Mouse (Mus musculus): ENCODE data around the gene Lzts3. TPM values are rescaled to one million over a fixed set of nuclear protein-coding genes. Genes with fewer than 3 reads are reported as not detected.

Lzts3 gene
- polyA plus RNA-seq, 1 experiment from 2014 or later: 5.0 TPM

DNA sequence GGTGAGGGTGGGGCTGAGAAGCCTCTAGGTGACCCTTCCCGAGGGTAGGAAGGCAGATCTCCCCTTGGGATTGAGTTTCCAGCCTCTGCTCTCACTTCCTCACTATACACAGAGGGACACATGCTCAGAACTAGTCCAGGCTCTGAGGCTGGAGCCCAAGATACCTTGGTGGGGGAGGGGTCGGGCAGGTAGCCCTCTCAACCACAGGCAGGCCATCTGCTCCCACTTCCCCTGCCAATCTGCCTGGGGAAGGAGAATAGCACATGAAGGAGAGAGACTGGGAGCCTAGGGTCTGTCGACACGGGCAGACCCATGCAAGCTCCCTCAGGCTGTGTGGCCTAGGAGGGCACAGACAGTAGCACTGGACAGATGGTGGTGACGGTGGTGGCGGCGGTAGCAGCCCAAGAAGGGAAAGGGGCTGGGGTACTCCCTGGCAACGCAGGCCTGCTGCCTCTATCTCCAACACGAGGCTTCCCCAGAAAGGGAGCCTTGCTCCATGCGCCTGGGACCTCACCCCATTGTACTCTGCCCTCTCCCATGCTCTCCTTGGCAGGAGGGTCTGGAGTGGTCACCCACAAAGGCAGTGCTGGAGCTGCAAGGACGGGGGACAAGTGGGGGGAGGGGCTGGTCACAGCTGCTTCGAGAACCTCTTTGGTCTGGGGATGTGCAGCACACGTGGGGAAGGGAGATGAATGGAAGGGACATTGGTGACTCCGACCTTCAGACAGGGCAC lies 8.4 kb downstream of the Lzts3 start:
- 12% methylated on average over 14 of the region's 14 CpGs for WGBS
- Histone ChIP-seq H3K9me3 (replicated peaks) (no peaks in the 10 kb centered on the region), H3K4me2 (peak overlapping the region; percentile 62), H3K9ac (peak overlapping the region; percentile 63; the same call in 1 of the 2 replicates), H3K4me3 (peak overlapping the region; percentile 29), H3K4me1 (peaks cover 39% of the 10 kb centered on the region), H3K27me3 (peaks cover 58% of the 10 kb centered on the region), H3K36me3 (ENCODE audit: poor library complexity, severe bottlenecking) (peaks cover 15% of the 10 kb centered on the region; the same call in 1 of the 2 replicates), H3K27ac (no peak overlapping the region)
- peak; percentile 14; the same call in 1 of the 2 replicates for ATAC-seq

DNA sequence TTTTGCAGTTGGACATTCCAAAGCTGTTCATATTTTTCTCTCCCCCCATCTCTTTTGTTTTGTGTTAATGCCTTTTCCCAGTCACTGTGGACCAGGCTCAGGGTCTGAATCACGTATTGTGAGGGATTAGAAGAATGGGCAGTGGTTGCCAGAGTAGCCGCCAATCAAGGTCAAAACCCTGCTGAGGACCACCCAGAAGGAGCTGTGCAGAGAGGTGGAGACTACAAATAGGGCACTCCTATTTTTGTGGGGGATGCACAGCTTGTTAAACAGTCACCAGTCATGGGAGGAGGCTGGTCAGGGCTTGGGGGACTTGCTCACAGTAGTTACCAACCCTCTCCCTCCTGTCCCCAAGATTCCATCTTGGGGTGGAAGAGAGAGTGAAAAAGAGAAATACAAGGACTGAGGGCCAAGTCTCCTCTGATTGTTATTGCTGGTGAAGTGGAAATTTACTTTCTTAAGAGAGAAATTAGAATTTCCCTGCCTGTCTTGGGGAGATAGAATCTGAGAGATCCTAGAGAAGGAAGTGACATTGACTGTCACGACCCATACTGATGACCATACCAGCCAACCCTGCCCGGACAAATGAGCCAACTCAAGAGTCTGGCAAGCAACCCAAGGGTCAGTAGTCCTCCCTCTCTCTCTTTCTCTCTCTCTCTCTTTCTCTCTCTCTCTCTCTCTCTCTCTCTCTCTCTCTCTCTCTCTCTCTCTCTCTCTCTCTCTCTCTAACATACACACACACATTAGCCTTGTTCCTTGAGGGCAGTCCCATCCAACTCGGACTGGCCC lies 9.5 kb downstream of the Lzts3 start:
- Histone ChIP-seq H3K9me3 (replicated peaks) (no peaks in the 10 kb centered on the region), H3K9ac (no peak overlapping the region), H3K4me1 (peaks cover 50% of the 10 kb centered on the region), H3K36me3 (ENCODE audit: poor library complexity, severe bottlenecking) (peaks cover 18% of the 10 kb centered on the region; the same call in 1 of the 2 replicates), H3K4me3 (no peak overlapping the region), H3K27me3 (peaks cover 49% of the 10 kb centered on the region), H3K4me2 (no peak overlapping the region), H3K27ac (no peak overlapping the region)
- 44% methylated on average over 5 of the region's 5 CpGs for WGBS
- ATAC-seq: no peak

DNA sequence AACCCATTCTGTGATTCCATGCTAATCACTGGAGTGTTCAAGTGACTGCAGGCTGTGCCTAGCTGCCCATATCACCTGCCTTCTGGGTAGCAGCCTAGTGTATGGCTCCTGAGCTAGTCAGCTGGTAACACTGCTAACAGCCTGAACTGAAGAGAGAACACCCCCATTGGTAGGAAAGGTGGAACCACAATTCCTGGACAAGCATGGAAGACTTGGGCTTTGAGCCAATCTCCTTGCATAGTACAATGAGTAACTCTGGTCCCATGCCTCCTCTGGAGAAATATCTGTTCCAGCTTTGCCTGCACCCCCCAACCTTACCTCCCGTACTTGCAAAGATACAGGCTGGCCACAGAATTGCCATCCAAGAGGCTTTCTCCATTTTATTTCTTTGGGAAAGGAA lies 10.2 kb downstream of the Lzts3 start:
- 36% methylated on average over 1 of the region's 1 CpGs for WGBS

DNA sequence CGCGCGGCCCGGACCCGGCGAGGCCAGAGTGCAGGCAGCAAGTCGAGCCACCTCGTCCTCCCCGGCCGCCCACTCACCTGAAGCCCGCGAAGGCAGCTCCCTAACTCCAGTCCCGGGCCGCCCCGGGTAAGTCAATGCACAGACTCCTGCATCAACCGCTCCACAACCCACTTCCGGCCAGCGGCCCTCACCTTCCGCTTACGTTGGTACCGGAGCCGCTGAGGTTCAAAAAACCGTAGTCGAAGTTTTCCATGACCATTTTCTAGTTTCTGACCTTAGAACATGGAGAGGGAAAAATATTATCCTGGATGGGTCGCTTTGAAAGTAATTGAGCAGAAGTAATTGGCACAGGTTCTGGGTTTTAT lies 12.8 kb downstream of the Lzts3 start, which contains the start of the genes Fastkd5 and Ubox5:
TSS of gene Fastkd5 (minus strand) at position 189 of the 365 bp plus-strand sequence.
TSS of gene Ubox5 (minus strand) at position 200 of the 365 bp plus-strand sequence.
- peak; percentile 92 for ATAC-seq
- 1% methylated on average over 25 of the region's 25 CpGs for WGBS
- H3K36me3 ChIP-seq (ENCODE audit: poor library complexity, severe bottlenecking): peaks cover 31% of the 10 kb centered on the region
- H3K27ac ChIP-seq: peak within 1 kb of the TSS; percentile 61; the same call in 1 of the 2 replicates
- peaks cover 16% of the 10 kb centered on the region for H3K27me3 ChIP-seq
- H3K4me2 ChIP-seq: peak within 1 kb of the TSS; percentile 85
- peak within 1 kb of the TSS; percentile 97 for H3K4me3 ChIP-seq
- peaks cover 37% of the 10 kb centered on the region for H3K4me1 ChIP-seq
- no peaks in the 10 kb centered on the region for H3K9me3 ChIP-seq (replicated peaks)
- peak within 1 kb of the TSS; percentile 95 for H3K9ac ChIP-seq

More for the DNA sequence above, 10.2 kb downstream of the Lzts3 start:
- H3K4me3 ChIP-seq: no peak overlapping the region
- no peak for ATAC-seq
- H3K9ac ChIP-seq: no peak overlapping the region
- H3K36me3 ChIP-seq (ENCODE audit: poor library complexity, severe bottlenecking): peaks cover 25% of the 10 kb centered on the region
- no peak overlapping the region for H3K27ac ChIP-seq
- no peaks in the 10 kb centered on the region for H3K9me3 ChIP-seq (replicated peaks)
- H3K27me3 ChIP-seq: peaks cover 42% of the 10 kb centered on the region
- no peak overlapping the region for H3K4me2 ChIP-seq
- peaks cover 52% of the 10 kb centered on the region for H3K4me1 ChIP-seq

DNA sequence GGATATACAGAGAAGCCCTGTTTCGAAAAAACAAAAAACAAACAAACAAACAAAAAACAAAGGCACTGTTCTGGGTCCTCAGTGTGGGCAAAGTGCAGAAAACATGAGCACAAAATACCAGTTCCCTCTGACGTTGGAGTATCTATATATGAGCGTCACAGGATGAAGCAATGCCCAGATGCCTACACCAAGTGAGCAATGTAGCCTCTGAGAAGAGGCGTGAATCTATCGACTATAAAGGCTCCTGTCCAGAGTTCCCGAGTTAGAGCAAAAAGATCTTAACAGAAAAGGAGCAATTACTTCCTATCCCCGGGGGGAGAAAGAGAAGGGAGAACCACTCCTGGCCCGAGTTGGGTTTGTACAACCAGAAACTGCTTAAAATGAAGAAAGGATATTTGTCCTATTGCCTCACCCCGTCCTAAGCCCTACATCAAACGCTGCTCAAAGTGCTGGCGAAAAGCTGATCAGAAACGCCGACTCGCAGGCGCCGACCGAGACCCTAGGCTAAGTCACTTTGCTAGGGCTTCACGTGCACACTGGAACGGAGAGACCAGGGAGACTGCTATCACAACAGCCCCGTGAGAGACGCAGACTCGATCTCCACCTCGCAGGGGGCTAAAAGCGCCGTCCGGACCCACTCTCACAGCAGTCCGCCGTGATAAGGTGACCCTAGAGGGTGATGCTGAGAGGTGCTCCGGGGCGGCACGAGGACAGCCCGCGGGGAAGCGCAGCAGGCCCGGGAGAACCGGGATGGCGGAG lies 13.3 kb downstream of the Lzts3 start:
- peaks cover 11% of the 10 kb centered on the region for H3K27me3 ChIP-seq
- H3K27ac ChIP-seq: peak overlapping the region; percentile 61; the same call in 1 of the 2 replicates
- H3K4me2 ChIP-seq: peak overlapping the region; percentile 85
- ATAC-seq: peak; percentile 65
- peaks cover 33% of the 10 kb centered on the region for H3K36me3 ChIP-seq (ENCODE audit: poor library complexity, severe bottlenecking)
- no peaks in the 10 kb centered on the region for H3K9me3 ChIP-seq (replicated peaks)
- H3K4me3 ChIP-seq: peak overlapping the region; percentile 97
- H3K4me1 ChIP-seq: peaks cover 31% of the 10 kb centered on the region
- WGBS: 2% methylated on average over 36 of the region's 37 CpGs
- peak overlapping the region; percentile 95 for H3K9ac ChIP-seq

DNA sequence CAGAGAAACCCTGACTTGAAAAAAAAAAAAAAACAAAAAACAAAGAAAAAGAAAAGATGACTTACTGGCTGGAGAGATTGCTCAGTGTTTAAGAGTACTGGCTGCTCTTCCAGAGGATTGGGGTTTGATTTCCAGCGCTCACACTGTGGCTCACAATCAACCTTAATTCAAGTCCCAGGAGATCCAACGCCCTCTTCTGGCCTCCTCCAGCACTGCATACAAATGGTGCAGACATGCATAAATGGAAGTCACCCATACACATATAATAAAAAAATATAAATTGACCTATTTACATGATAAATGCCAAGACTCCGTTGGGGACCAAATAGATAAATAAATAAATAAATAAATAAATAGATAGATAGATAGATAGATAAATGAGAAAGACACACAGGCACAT lies 14.2 kb downstream of the Lzts3 start:
- no peak for ATAC-seq
- Histone ChIP-seq H3K4me3 (peak overlapping the region; percentile 97; the same call in 1 of the 2 replicates), H3K27ac (no peak overlapping the region), H3K4me2 (peak overlapping the region; percentile 85), H3K9me3 (replicated peaks) (no peaks in the 10 kb centered on the region), H3K4me1 (peaks cover 26% of the 10 kb centered on the region), H3K27me3 (peaks cover 3% of the 10 kb centered on the region; the same call in 1 of the 2 replicates), H3K36me3 (ENCODE audit: poor library complexity, severe bottlenecking) (peaks cover 40% of the 10 kb centered on the region), H3K9ac (no peak overlapping the region)
- WGBS: 69% methylated on average over 3 of the region's 3 CpGs

DNA sequence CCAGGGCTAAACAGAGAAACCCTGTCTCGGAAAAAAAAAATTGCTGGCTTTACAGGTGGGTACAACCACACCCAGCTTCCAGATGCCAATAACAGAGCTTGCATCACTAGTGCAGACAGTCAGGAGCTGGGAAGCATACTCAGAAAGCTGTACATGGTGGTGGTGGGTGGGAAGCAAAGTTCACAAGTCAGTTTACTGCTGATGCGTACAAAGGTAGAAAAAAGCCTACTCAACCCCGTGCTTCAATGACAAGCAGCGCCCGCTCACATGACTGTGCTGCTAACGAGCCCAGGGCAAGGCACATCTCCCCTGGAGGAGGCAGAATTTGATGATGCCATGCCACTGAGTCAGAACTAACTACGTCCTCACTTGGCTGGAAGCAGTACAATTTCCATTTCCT lies 23.6 kb downstream of the Lzts3 start:
- Histone ChIP-seq H3K4me3 (no peak overlapping the region), H3K27ac (no peak overlapping the region), H3K4me1 (no peaks in the 10 kb centered on the region), H3K9me3 (replicated peaks) (no peaks in the 10 kb centered on the region), H3K9ac (no peak overlapping the region), H3K36me3 (ENCODE audit: poor library complexity, severe bottlenecking) (peaks cover 57% of the 10 kb centered on the region), H3K27me3 (no peaks in the 10 kb centered on the region), H3K4me2 (no peak overlapping the region)
- 87% methylated on average over 7 of the region's 7 CpGs for WGBS
- no peak for ATAC-seq

DNA sequence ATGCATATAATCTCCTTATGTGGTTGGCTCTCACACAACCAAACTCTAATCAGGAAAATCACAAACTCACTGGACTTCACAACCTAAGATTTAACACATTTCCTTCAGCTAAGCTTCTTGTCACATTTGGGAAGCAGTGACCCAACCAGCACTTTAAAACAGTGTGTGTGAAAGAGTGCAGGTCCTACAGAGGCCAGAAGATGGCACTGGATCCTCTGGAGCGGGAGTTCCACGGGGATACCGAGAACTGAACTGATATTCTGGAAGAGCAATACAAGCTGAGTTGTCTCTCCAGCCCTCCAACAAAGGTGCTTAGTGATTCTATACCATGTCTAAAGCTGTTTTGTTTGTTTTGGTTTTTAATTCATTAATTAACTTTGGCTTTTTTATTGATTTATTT lies 29.5 kb downstream of the Lzts3 start:
- Histone ChIP-seq H3K9ac (no peak overlapping the region), H3K27ac (no peak overlapping the region), H3K4me3 (no peak overlapping the region), H3K36me3 (ENCODE audit: poor library complexity, severe bottlenecking) (peaks cover 39% of the 10 kb centered on the region), H3K4me1 (no peaks in the 10 kb centered on the region), H3K9me3 (replicated peaks) (no peaks in the 10 kb centered on the region), H3K27me3 (no peaks in the 10 kb centered on the region), H3K4me2 (no peak overlapping the region)
- WGBS: 67% methylated on average over 3 of the region's 3 CpGs
- ATAC-seq: no peak

DNA sequence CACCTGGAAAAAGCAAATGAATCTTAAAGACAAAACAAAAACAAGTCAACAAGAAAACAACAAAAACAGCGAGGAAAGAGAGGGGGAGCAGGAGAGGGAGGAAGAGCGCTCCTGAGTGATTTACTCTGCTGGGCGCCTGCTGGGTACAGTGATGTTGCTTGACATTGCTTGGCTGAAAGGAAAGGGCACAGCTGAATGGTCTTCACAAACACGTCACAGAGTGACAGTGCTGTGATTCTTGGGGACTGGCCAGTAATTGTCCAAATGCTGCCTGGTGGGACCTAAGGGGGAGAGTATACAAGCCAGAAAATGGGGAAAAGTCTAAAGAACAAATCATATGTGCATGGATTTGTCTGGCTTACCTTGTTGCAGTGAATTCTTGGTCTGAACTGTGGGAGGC lies 40.4 kb downstream of the Lzts3 start:
- Histone ChIP-seq H3K27me3 (no peaks in the 10 kb centered on the region), H3K4me2 (no peak overlapping the region), H3K27ac (no peak overlapping the region), H3K4me3 (no peak overlapping the region), H3K9ac (no peak overlapping the region), H3K9me3 (replicated peaks) (no peaks in the 10 kb centered on the region), H3K4me1 (no peaks in the 10 kb centered on the region), H3K36me3 (ENCODE audit: poor library complexity, severe bottlenecking) (peaks cover 62% of the 10 kb centered on the region)
- no peak for ATAC-seq
- 86% methylated on average over 4 of the region's 4 CpGs for WGBS

DNA sequence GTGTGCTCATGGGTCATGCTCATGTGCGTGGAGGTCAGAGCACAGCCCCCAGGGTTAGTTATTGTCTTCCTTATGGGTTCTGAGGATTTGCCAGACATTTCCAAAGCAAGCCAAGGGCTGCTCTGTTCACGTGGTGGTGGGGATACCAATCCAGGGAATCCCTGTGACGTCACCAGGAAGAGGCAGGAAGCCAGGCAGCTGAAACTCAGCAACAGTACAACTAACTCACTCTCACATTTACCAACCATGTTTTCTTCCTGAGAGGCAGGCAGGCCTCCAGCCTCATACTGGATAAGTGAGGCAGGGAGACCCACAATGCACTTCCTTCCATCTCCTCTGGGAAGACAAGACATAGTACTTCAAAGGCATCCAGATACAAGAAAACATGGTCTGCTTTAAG lies 44.2 kb downstream of the Lzts3 start:
- H3K9me3 ChIP-seq (replicated peaks): no peaks in the 10 kb centered on the region
- no peaks in the 10 kb centered on the region for H3K27me3 ChIP-seq
- H3K4me2 ChIP-seq: no peak overlapping the region
- H3K9ac ChIP-seq: no peak overlapping the region
- H3K4me1 ChIP-seq: no peaks in the 10 kb centered on the region
- WGBS: 81% methylated on average over 3 of the region's 3 CpGs
- no peak overlapping the region for H3K4me3 ChIP-seq
- peaks cover 82% of the 10 kb centered on the region for H3K36me3 ChIP-seq (ENCODE audit: poor library complexity, severe bottlenecking)
- no peak for ATAC-seq
- H3K27ac ChIP-seq: no peak overlapping the region

DNA sequence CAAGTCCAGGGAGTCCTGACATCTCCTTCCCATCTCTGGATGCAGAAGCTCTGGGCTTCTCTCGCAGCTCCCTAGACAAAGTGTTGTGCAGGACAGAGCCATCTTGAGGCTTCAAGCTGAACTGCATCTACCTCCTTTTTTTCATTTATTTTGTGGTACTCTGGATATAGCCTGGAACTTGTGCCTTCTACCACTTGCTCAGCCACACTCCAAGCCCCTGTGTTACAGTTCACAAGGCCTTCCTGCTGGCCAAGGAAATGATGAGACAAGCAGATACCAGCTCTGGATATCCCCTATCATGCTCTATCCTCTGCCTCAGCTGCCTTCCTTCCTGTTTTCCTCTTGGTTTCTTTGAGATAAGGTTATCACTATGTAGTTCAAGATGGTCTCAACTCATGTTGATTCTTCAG lies 45.0 kb downstream of the Lzts3 start:
- no peaks in the 10 kb centered on the region for H3K4me1 ChIP-seq
- 10% methylated on average over 1 of the region's 1 CpGs for WGBS
- ATAC-seq: 0 out of 2 replicates have a peak, but pooled peaks have one; percentile 13
- H3K36me3 ChIP-seq (ENCODE audit: poor library complexity, severe bottlenecking): peaks cover 79% of the 10 kb centered on the region
- no peak overlapping the region for H3K4me3 ChIP-seq
- no peak overlapping the region for H3K4me2 ChIP-seq
- no peak overlapping the region for H3K27ac ChIP-seq
- H3K9ac ChIP-seq: no peak overlapping the region
- H3K9me3 ChIP-seq (replicated peaks): no peaks in the 10 kb centered on the region
- no peaks in the 10 kb centered on the region for H3K27me3 ChIP-seq

All from forebrain, embryonic 13.5 days (tissue).